Mouse (Mus musculus): Measurements from ENCODE around the gene Dusp11.
A peak's percentile ranks its signal among the peaks of the same experiment; 100 is the strongest.

The Dusp11 gene

GRCm38 (mm10) chr6:85895061-85895648 is 66.3 kb downstream of the Dusp11 start:
- ATAC-seq (ENCODE audit: low TSS enrichment) = peak; percentile 47; the same call in 1 of the 2 replicates

All from frontal cortex, adult (tissue).